Mouse (Mus musculus) heart, adult 2 months (tissue): Measurements from ENCODE around the gene Slc7a11.

Experiments used
- CTCF ChIP-seq: fragments of 200-600 bp; IDR thresholded peaks from 2 replicates; pipeline ENCODE4 v1.8.1; 2022; ENCODE audit warnings: antibody characterized with exemption, mild to moderate bottlenecking, moderate library complexity
- POLR2A ChIP-seq: fragments of 200-500 bp; IDR thresholded peaks from 2 replicates; pipeline ENCODE4 v1.6.1; 2011; ENCODE audit warnings: mild to moderate bottlenecking, low read depth, low read length, control low read depth; ENCODE audit not compliant: insufficient read depth

GRCm38 (mm10) chr3:49983429-49984268 is 459.8 kb downstream of the Slc7a11 start:
- TF ChIP-seq POLR2A (no peak), CTCF (no peak)
